Mouse (Mus musculus) brain, embryonic 14.5 days (tissue): ENCODE results near the gene Tent4b.

Source experiments
- CTCF ChIP-seq: fragments of 200-500 bp; IDR thresholded peaks from 2 replicates; pipeline ENCODE4 v1.5.1; 2012; ENCODE audit warnings: inconsistent platforms, mild to moderate bottlenecking, moderate library complexity, borderline replicate concordance; ENCODE audit not compliant: insufficient read depth, insufficient read length; ENCODE audit errors: extremely low read depth
- POLR2A ChIP-seq: fragments of 200-500 bp; IDR thresholded peaks from 2 replicates; pipeline ENCODE4 v1.6.1; 2012; ENCODE audit warnings: mild to moderate bottlenecking, inconsistent platforms, borderline replicate concordance; ENCODE audit not compliant: poor library complexity, insufficient read depth, insufficient read length, severe bottlenecking; ENCODE audit errors: extremely low read depth

GRCm38 (mm10) chr8:88285469-88286356 lies 86.7 kb downstream of the Tent4b start:
- no peak for TF ChIP-seq CTCF
- no peak for TF ChIP-seq POLR2A
